Mouse (Mus musculus) liver, embryonic 12.5 days (tissue): ENCODE results near the gene Tmem254b. TPM values are rescaled to one million over a fixed set of nuclear protein-coding genes. Genes with fewer than 3 reads are reported as not detected.
A peak's percentile ranks its signal among the peaks of the same experiment; 100 is the strongest.
"Not testable (repeated sequence)": the region's sequence is repeated elsewhere in the genome, so short reads cannot be mapped to it uniquely, and the experiment has no call there.

ENCODE experiments used
- ATAC-seq: fragments of 200-750 bp; cut with Nextera tagmentation; 2 replicates; pipeline ENCODE4 v1.8.0; 2017; ENCODE audit warnings: moderate number of reproducible peaks, mild to moderate bottlenecking, moderate library complexity
- H3K27ac ChIP-seq: fragments of 300-500 bp; sonication (generic); 2 replicates; pipeline ENCODE4 v1.5.1; 2016; ENCODE audit warnings: mild to moderate bottlenecking
- H3K27me3 ChIP-seq: fragments of 300-500 bp; sonication (generic); replicated peaks from 2 replicates; pipeline ENCODE4 v1.6.1; 2016; ENCODE audit warnings: mild to moderate bottlenecking, moderate library complexity
- H3K36me3 ChIP-seq: fragments of 300-500 bp; sonication (generic); 2 replicates; pipeline ENCODE4 v1.6.1; 2016; ENCODE audit warnings: mild to moderate bottlenecking, moderate library complexity
- H3K4me1 ChIP-seq: fragments of 300-500 bp; sonication (generic); 2 replicates; pipeline ENCODE4 v1.6.1; 2016
- H3K4me2 ChIP-seq: fragments of 300-500 bp; sonication (generic); 2 replicates; pipeline ENCODE4 v1.6.1; 2016; ENCODE audit warnings: mild to moderate bottlenecking, moderate library complexity
- H3K4me3 ChIP-seq: fragments of 300-500 bp; sonication (generic); 2 replicates; pipeline ENCODE4 v1.5.1; 2016; ENCODE audit warnings: mild to moderate bottlenecking, moderate library complexity
- H3K9ac ChIP-seq: fragments of 300-500 bp; sonication (generic); 2 replicates; pipeline ENCODE4 v1.6.1; 2016; ENCODE audit warnings: mild to moderate bottlenecking, moderate library complexity
- H3K9me3 ChIP-seq: fragments of 300-500 bp; sonication (generic); replicated peaks from 2 replicates; pipeline ENCODE4 v1.6.1; 2016; ENCODE audit warnings: mild to moderate bottlenecking, moderate library complexity
- WGBS: fragments of 180-500 bp; shearing (Covaris S2); methylation state at CpG from one replicate; pipeline ENCODE4 v1.1.7; 2016; ENCODE audit not compliant: insufficient replicate concordance; 5-methylcytosine and 5-hydroxymethylcytosine counted together
- polyA plus RNA-seq: library from polyadenylated mRNA; unstranded; fragments of >200 nt; fragmentation: Nextera tagmentation; extraction: Ambion mirVana; gene quantifications from 2 replicates; pipeline ENCODE4 v1.2.1, GENCODE M21; 2016

Tmem254b gene
- 20.8 and 22.5 TPM in 2 replicates for polyA plus RNA-seq

DNA sequence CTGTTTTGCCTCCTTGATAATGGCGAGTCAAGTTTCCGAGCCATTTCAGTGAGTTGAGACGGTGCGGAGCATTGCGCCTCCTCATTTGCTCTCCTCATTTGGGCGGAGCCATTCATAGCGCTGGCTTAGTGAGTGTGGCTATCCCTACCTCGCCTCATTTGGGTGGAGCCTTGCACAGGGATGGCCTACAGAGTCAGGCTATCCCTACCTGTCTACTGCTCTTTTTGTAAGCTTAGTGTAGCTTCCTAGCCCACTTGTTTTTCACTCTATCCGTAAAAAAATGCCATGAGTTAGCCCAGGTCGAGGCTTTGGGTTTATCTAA lies at the start of gene Tmem254b:
Gene Tmem254b, minus strand, starts transcription at position 116 of the 322 bp plus-strand sequence.
- H3K36me3 ChIP-seq = not testable (repeated sequence)
- WGBS = no CpG with 5 or more reads among the region's 10 CpGs

DNA sequence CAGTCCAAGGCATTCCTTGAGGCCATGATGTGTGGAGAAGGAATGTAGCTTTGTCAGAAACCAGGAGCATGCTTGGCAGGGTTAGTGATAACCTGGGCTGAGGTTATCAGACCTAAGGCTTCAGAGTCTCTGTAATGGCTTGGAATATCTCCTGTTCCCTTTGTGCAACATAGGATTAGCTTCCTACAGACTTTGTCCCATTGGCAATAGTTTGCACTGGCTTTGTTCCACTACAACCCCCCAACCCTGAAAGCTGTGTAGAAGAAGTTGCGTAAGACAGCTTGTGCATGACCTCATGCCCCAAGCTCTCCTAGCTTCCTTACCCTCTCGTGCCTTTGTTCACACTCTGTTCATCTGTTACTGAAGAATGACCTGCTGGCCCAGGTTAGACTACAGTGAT lies 30.3 kb upstream of the Tmem254b start:
- H3K4me1 ChIP-seq, H3K36me3 ChIP-seq, H3K9ac ChIP-seq, H3K4me3 ChIP-seq, H3K27me3 ChIP-seq, ATAC-seq, H3K4me2 ChIP-seq, H3K27ac ChIP-seq, H3K9me3 ChIP-seq: not testable (repeated sequence)
- WGBS = no CpG with 5 or more reads among the region's 2 CpGs

More for the DNA sequence above, at the start of gene Tmem254b:
- not testable (repeated sequence) for H3K27me3 ChIP-seq, H3K4me1 ChIP-seq, H3K9me3 ChIP-seq, H3K9ac ChIP-seq, H3K4me3 ChIP-seq, H3K27ac ChIP-seq, H3K4me2 ChIP-seq
- ATAC-seq = peak; percentile 81

DNA sequence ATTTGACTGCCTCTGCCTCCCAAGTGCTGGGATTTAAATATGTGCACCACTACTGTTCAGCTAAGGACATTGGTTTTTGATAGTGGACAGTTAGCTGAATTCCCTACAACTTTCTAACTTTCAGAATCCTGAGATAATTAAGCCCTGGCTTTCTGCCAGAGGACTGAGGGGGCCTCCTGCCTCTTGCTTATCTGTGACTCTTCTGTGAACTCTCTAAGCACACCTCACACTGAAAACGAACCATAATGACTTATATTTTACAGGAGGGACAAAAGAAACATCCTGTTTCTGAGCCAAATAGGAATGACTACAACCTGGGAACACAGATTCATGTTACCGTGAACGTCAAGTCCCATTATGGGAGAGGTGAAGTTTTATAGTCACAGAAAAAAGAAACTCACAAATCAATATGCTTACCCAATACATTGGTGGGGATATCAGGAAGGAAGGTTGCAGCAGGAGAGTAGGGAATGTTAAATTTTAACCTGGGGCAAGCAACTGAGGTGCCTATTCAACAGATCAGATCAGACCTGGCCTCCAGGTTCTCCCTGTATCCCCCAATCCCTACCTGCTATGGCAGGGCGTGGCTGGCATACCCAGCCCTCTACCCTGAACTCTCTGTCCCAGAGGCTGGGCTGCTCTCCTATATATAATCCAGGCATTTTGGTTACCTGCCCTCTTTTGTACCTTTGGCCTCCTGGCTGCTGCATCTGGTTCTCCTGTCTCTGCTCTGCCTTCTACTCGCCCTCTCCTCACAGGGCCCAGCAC lies 9.6 kb upstream of the Tmem254b start:
- no CpG with 5 or more reads among the region's 5 CpGs for WGBS
- ATAC-seq = peak; percentile 44; the same call in 1 of the 2 replicates
- H3K4me3 ChIP-seq, H3K27me3 ChIP-seq, H3K9ac ChIP-seq, H3K27ac ChIP-seq, H3K4me1 ChIP-seq, H3K9me3 ChIP-seq, H3K36me3 ChIP-seq, H3K4me2 ChIP-seq: not testable (repeated sequence)

DNA sequence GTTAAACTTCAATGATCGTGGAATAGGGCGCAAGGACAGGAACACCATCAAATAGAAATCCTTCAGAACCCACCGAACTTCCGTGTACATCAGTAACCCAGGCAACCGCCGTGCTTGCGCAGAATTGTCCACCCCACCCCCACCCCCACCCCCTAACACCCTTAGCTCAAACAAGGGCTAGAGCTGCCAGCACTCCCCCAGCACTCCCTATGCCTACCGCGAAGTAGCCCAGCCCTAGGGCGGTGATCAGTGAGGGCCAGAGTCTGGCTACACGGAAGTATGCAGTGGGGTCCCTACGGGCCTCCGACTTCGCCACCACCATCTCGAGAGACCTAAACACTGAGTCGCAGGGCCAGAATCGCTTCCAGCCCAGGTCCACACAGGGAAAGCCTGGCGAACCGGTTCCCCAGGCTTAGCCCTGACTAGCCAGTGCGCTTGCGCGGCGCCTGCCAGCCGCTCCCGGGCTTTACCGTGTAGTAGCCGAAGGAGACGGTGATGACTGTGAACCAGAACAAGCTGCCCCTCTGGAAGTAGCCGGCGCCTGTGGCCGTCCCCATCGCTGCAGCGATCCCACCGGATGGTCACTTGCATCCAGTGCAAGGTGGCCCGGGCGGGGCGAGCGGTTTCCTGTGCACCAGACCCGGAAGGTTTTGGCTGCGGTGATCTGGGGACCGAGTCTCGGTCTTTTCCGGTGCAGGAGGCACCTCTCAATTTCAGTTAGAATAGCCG lies 480 bp downstream of the Tmem254b start:
- H3K36me3 ChIP-seq, H3K9ac ChIP-seq, H3K27me3 ChIP-seq, H3K4me3 ChIP-seq, H3K9me3 ChIP-seq, H3K4me1 ChIP-seq, H3K4me2 ChIP-seq, H3K27ac ChIP-seq: not testable (repeated sequence)
- WGBS = no CpG with 5 or more reads among the region's 44 CpGs
- ATAC-seq = peak; percentile 72

DNA sequence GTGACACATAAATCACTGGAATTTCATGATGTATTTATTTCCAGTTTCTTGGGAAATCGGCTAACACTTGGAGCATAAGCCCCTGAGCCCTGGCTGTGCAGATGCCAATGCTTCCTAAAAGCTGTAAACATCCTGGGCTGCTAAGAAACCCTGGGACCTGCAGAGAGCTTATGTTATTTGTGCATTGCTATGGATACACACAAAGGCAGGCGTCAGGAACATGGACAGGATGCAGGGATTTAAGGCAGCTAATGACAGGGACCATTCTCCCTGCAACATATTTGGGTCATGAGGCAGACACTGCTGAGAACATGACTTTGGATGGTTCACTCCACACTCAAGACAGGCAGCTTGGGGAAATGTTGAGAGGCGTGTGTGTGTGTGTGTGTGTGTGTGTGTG lies 9.0 kb downstream of the Tmem254b start:
- WGBS = no CpG with 5 or more reads among the region's 3 CpGs
- H3K4me3 ChIP-seq, H3K9me3 ChIP-seq, H3K27ac ChIP-seq, H3K9ac ChIP-seq, H3K4me1 ChIP-seq, H3K4me2 ChIP-seq, H3K27me3 ChIP-seq, H3K36me3 ChIP-seq, ATAC-seq: not testable (repeated sequence)

DNA sequence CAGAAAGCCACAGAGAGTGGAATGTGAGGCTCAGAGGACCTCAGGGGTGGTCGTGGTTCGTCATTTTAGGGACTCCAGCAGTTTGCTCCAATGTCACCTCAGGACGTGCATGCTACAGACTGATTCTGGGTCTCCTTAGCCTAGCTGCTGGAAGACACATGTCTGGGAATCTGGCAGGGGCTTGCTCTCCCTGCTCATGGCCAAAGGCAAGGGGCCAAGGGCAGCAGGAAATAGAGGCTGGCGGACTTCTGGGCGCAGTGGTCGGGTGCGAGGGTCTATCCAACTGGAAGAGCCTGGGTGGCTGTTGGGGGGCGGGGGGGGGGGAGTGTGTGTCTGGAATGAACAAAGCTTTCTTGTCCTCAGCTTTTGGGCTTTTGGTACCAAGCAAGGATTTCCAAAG lies 18.5 kb downstream of the Tmem254b start:
- WGBS = no CpG with 5 or more reads among the region's 8 CpGs
- H3K36me3 ChIP-seq, H3K4me2 ChIP-seq, H3K27ac ChIP-seq, H3K27me3 ChIP-seq, H3K9ac ChIP-seq, H3K9me3 ChIP-seq, ATAC-seq, H3K4me1 ChIP-seq, H3K4me3 ChIP-seq: not testable (repeated sequence)

DNA sequence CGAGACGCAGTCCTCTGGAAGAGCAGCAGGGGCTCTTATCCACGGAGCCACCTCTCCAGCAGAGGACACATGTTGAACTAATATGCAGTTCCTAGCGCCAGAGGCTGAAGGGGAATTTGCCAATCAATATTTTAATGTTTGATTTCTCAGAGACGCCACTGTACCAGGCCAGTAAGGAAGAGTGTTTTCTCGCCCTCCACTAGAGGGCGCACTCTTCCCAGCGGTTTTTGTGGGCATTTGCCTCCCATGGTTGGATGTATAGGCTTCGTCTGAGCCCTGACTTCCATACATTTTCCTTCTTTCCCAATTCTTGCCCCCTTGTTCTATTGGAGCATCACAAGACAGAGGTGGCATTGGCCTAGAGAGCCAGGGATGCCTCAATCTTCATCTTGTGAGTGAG lies 20.2 kb downstream of the Tmem254b start:
- not testable (repeated sequence) for H3K4me2 ChIP-seq, H3K27me3 ChIP-seq, H3K9me3 ChIP-seq, H3K4me3 ChIP-seq, ATAC-seq, H3K27ac ChIP-seq, H3K36me3 ChIP-seq, H3K4me1 ChIP-seq, H3K9ac ChIP-seq
- WGBS = no CpG with 5 or more reads among the region's 9 CpGs

DNA sequence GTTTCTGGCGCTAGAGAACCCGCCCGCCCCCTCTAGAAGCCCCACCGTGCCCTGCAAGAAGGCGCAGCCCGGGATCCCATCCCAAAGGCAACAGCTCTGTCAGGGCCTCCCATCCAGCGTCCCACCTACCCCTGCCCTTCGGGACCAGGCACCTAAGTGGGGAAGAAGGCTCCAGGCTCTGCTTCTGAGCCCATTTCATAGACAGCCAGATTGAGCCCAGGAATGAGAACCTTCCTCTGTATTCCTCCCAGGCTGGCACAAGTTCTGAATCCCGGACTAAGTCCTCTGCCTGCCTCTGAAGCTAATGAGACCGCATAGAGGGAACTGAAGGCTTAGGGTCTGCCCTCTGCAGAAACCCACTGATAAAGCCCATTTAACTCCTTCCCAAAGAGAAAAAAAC lies 24.5 kb downstream of the Tmem254b start, which contains the start of gene Plac9b:
Gene Plac9b, minus strand, starts transcription at position 101 of the 400 bp plus-strand sequence.
- not testable (repeated sequence) for H3K36me3 ChIP-seq, ATAC-seq, H3K4me1 ChIP-seq, H3K9ac ChIP-seq, H3K9me3 ChIP-seq, H3K27me3 ChIP-seq, H3K4me2 ChIP-seq, H3K27ac ChIP-seq, H3K4me3 ChIP-seq
- WGBS = no CpG with 5 or more reads among the region's 10 CpGs

DNA sequence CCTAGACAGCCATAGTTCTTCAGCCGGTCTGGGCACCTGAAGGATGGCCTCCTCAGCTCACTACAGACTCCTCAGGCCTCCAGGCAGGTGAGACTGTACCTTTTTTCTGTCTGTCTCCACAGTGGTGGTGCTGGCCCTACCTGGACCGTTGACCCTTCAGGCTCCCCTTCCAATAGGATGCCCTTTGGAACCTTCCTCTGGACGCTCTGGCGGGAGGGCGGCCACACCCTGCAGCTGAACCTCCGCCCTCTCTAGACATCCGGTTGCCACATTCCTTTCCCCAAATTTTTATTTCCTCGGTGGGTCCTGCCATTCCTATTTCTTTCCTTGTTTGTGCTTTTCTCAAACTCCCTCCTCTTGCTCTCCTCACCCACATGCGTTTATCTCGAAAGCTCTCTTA lies 25.2 kb downstream of the Tmem254b start:
- H3K4me3 ChIP-seq, H3K4me2 ChIP-seq, H3K9ac ChIP-seq, ATAC-seq, H3K27me3 ChIP-seq, H3K36me3 ChIP-seq, H3K27ac ChIP-seq, H3K9me3 ChIP-seq, H3K4me1 ChIP-seq: not testable (repeated sequence)
- WGBS = no CpG with 5 or more reads among the region's 10 CpGs

DNA sequence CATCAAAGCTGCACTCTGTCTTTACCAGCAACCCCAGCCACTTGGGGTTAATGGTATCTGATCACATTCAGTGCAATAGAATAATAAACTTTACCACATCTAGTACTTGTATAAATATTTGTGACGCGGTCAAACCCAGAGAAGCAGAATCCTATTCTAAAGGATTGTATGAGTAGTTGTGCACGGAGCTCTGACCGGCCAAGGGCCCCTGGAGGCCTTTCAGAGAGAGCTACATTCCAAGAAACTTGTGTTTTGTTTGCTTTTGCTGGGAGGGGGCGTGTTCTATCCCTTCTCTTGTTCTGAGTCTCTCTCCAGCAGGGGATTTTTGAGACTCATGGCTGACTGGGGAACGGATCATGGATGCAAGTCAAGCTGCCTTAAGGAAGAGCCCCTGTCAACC lies 31.8 kb downstream of the Tmem254b start:
- H3K36me3 ChIP-seq, ATAC-seq, H3K4me3 ChIP-seq, H3K9ac ChIP-seq, H3K27ac ChIP-seq, H3K27me3 ChIP-seq, H3K4me1 ChIP-seq, H3K9me3 ChIP-seq, H3K4me2 ChIP-seq: not testable (repeated sequence)
- WGBS = no CpG with 5 or more reads among the region's 6 CpGs

DNA sequence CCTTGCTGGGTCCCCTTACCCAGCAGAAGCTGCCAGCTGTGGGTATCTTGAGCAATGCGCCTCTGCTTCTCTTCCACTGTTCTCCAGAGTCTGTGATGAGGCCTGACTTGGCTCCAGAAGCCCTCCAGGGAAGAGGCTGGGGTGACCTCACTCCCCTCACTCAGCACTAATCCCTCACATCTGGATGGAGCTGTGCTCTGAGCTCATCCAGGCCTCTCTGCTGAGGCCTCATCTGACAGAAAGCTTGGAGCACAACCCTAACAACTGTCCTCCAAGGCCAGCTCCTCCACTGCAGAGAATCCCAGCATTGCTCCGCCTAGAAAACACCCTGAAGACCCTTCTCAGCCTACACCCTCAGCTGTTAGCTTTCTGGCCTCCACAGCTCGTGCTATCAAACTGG lies 32.9 kb downstream of the Tmem254b start:
- H3K4me3 ChIP-seq, H3K9me3 ChIP-seq, H3K4me1 ChIP-seq, H3K27ac ChIP-seq, H3K27me3 ChIP-seq, H3K36me3 ChIP-seq, H3K9ac ChIP-seq, H3K4me2 ChIP-seq, ATAC-seq: not testable (repeated sequence)
- no CpG with 5 or more reads among the region's 3 CpGs for WGBS

DNA sequence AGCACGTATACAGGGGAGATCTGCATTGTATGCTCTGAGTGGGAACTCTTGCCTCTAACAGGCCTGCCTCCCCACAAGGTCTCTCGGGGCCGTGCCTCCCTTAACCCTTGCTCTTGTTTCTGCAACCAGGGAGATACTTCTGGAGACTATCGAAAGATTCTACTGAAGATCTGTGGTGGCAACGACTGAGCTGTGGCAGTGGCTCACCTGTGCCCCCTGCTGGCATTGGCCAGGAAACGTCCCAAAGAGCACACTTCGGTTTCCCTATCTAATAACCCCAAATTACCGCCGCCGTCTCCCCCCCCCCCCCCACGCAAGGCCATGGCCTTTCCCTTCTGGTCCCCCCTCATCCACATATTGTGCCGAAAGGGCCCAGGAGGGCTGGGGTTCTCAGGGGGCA lies 41.6 kb downstream of the Tmem254b start:
- not testable (repeated sequence) for H3K4me2 ChIP-seq, H3K9ac ChIP-seq, H3K27me3 ChIP-seq, H3K36me3 ChIP-seq, H3K4me1 ChIP-seq, ATAC-seq, H3K9me3 ChIP-seq, H3K4me3 ChIP-seq, H3K27ac ChIP-seq
- no CpG with 5 or more reads among the region's 12 CpGs for WGBS

DNA sequence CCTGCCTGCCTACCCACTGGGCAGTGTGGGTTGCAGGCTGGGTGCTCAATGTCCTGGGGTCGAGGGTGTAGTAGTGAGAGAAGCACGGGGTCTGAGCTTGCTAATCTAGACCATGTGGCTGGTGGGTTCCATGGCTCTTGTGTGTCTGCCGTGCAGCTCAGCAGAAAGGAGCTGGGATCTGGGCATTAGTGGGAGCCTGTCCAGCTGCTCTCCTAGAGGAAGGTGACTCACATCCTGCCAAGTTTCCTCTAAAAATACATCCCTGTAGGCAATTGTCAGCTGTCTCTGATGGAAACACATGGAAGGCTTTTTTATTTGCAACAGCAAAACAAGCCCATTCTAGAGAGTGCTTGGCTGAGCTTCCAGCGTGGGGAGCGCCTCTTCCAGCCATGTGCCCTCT lies 44.4 kb downstream of the Tmem254b start:
- not testable (repeated sequence) for H3K27ac ChIP-seq, H3K9ac ChIP-seq, ATAC-seq, H3K4me2 ChIP-seq, H3K9me3 ChIP-seq, H3K4me1 ChIP-seq, H3K27me3 ChIP-seq, H3K4me3 ChIP-seq, H3K36me3 ChIP-seq
- WGBS = no CpG with 5 or more reads among the region's 5 CpGs
